Mouse (Mus musculus) ES-E14 (cell line): Measurements from ENCODE around the gene Capn11.

ENCODE experiments used
- CHD2 ChIP-seq: IDR thresholded peaks from 2 replicates; pipeline ENCODE4 v1.6.1; 2014; ENCODE audit warnings: mild to moderate bottlenecking, low read depth, low read length, inconsistent platforms
- HCFC1 ChIP-seq: IDR thresholded peaks from 2 replicates; pipeline ENCODE4 v1.6.1; 2012; ENCODE audit warnings: low read length, inconsistent platforms, borderline replicate concordance; ENCODE audit not compliant: insufficient read depth
- MAFK ChIP-seq: IDR thresholded peaks from 2 replicates; pipeline ENCODE4 v1.6.1; 2014; ENCODE audit warnings: mild to moderate bottlenecking, low read depth, low read length, inconsistent platforms; ENCODE audit not compliant: insufficient read depth
- ZC3H11A ChIP-seq: IDR thresholded peaks from 2 replicates; pipeline ENCODE4 v1.6.1; 2012; ENCODE audit warnings: low read depth, mild to moderate bottlenecking, inconsistent platforms, low read length, borderline replicate concordance

DNA sequence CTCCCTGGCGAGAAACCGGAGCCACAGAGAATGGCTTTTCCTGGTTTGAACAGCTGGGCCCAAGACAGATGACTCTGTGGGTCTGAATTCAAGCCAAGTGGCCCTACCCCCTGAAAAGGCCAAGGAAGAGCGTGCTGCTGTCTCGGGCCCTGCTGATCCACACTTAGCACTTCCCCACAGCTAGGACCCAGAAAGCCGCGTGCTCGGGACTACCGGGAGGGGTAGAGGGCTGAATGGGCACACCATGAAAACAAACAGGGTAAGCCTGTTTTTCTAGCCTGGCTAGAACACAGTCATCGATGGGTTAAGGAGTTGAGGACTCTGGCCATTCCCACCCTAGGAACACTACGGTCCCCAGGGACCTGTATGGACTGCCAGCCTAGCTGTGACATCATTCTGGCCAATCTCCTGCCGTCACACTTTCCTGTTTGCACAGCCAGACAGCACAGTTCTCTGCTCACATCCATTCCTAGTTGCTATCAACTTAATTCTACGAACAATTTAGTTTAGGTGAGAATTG is 78.1 kb downstream of the Capn11 start:
- TF ChIP-seq HCFC1 (no peak), CHD2 (no peak), ZC3H11A (no peak), MAFK (no peak)
